ENCODE assay signal across 30 mouse cellular contexts in the genomic region with DNA sequence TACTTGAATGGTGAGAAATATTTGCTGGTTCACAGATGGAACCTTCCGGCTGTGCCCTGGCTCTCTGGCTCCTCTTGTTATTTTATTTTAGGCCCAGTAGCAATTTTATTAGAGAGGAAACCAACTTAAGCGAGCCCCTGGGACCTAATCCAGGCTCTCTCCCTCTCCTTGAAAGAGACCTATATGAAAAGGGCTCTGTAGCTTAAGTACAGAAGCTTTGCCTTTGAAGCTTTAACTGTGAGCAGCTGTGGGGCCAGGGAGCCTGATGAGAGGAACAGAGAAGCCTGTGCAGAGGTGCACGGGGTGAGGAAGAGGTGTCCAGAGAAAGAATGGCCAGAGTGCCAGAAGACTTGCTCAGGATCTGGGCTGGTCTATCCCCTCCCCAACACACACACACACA. TPM values are rescaled to one million over a fixed set of nuclear protein-coding genes. Genes with fewer than 3 reads are reported as not detected.
A peak's percentile ranks its signal among the peaks of the same experiment; 100 is the strongest.
DNase-seq lines count a peak whose midpoint lies in the region; ATAC-seq and TF ChIP-seq lines count a peak whose summit lies in the region.
"Had no signal": no experiment of that assay in that cellular context is flagged by ENCODE, and none has a peak within 500 bp of the region (broad histone marks: within the 10 kb centered on the region; RNA-seq: fewer than 3 reads in every experiment).

No protein-coding gene starts in this region.

- peak; percentile 50 for DNase-seq in heart, adult 11 months
- DNase-seq in heart, postnatal 4 days: no peak
- DNase-seq in kidney, postnatal 0 days (ENCODE audit: low spot score): no peak
- no peak for DNase-seq in kidney, postnatal 14 days
- DNase-seq in urinary bladder, postnatal 14 days (ENCODE audit: low spot score): no peak
- DNase-seq in lung, postnatal 14 days: no peak
- DNase-seq: adrenal gland, postnatal 36 days; B cell, adult 2 months; cerebellum, adult 11 months; cerebellum, postnatal 14 days; gastrocnemius, postnatal 36 days; layer of hippocampus, postnatal 36 days; liver, postnatal 0 days; lung, postnatal 10 days; right cerebral cortex, postnatal 14 days; spleen, adult 18-20 months had no signal

- H3K27ac ChIP-seq in kidney, postnatal 0 days: peak overlapping the region; percentile 68; the same call in 1 of the 2 replicates
- no peak overlapping the region for H3K27ac ChIP-seq in embryonic facial prominence, embryonic 13.5 days
- no peak overlapping the region; the same call in 1 of the 2 replicates for H3K27ac ChIP-seq in limb, embryonic 13.5 days
- H3K27ac ChIP-seq: heart, embryonic 15.5 days; hindbrain, postnatal 0 days; midbrain, embryonic 12.5 days had no signal

- 48% methylated on average over 3 of the region's 3 CpGs for WGBS in kidney, postnatal 0 days
- 25% methylated on average over 3 of the region's 3 CpGs for WGBS in embryonic facial prominence, embryonic 13.5 days
- WGBS in limb, embryonic 13.5 days: 9% methylated on average over 3 of the region's 3 CpGs

- H3K9ac ChIP-seq in kidney, postnatal 0 days (ENCODE audit: low read depth, low read length): no peak overlapping the region
- no peak overlapping the region for H3K9ac ChIP-seq in embryonic facial prominence, embryonic 13.5 days
- H3K9ac ChIP-seq in limb, embryonic 13.5 days: no peak overlapping the region
- H3K9ac ChIP-seq: heart, embryonic 15.5 days; liver, postnatal 0 days; midbrain, embryonic 12.5 days had no signal

- H3K9me3 ChIP-seq in kidney, postnatal 0 days (replicated peaks; ENCODE audit: low read length): no peaks in the 10 kb centered on the region
- no peaks in the 10 kb centered on the region for H3K9me3 ChIP-seq in embryonic facial prominence, embryonic 13.5 days
- H3K9me3 ChIP-seq in limb, embryonic 13.5 days: peaks cover 8% of the 10 kb centered on the region; the same call in 1 of the 2 replicates
- H3K9me3 ChIP-seq: G1E; heart, embryonic 15.5 days; midbrain, embryonic 12.5 days had no signal

- TF ChIP-seq CTCF in kidney, postnatal 0 days (IDR thresholded peaks at IDR 0.05; ENCODE audit: low read depth): no peak

- H3K36me3 ChIP-seq in kidney, postnatal 0 days (ENCODE audit: insufficient read depth, low read length): no peaks in the 10 kb centered on the region
- H3K36me3 ChIP-seq in embryonic facial prominence, embryonic 13.5 days: no peaks in the 10 kb centered on the region
- peaks cover 9% of the 10 kb centered on the region; the same call in 1 of the 2 replicates for H3K36me3 ChIP-seq in limb, embryonic 13.5 days
- H3K36me3 ChIP-seq: G1E; heart, embryonic 15.5 days; midbrain, embryonic 12.5 days had no signal

- H3K4me3 ChIP-seq in kidney, postnatal 0 days (replicated peaks; ENCODE audit: low read depth, low read length): no peak overlapping the region
- no peak overlapping the region for H3K4me3 ChIP-seq in embryonic facial prominence, embryonic 13.5 days
- no peak overlapping the region for H3K4me3 ChIP-seq in limb, embryonic 13.5 days
- H3K4me3 ChIP-seq: heart, embryonic 15.5 days; midbrain, embryonic 12.5 days had no signal

- no peak for ATAC-seq in kidney, postnatal 0 days (replicated peaks; ENCODE audit: low FRiP score, low read depth)
- peak; percentile 43; the same call in 1 of the 2 replicates for ATAC-seq in embryonic facial prominence, embryonic 13.5 days (ENCODE audit: insufficient number of reproducible peaks, insufficient read depth, low FRiP score, low TSS enrichment, low read depth)
- ATAC-seq in limb, embryonic 13.5 days (ENCODE audit: low FRiP score, low read depth): peak; percentile 82
- ATAC-seq: forebrain, embryonic 16.5 days; hindbrain, postnatal 0 days; intestine, embryonic 16.5 days; liver, postnatal 0 days; Patski had no signal

- H3K4me1 ChIP-seq in kidney, postnatal 0 days (replicated peaks; ENCODE audit: insufficient read depth, low read length): no peaks in the 10 kb centered on the region
- peaks cover 21% of the 10 kb centered on the region for H3K4me1 ChIP-seq in embryonic facial prominence, embryonic 13.5 days
- peaks cover 29% of the 10 kb centered on the region for H3K4me1 ChIP-seq in limb, embryonic 13.5 days
- H3K4me1 ChIP-seq: midbrain, embryonic 12.5 days had no signal

- no peaks in the 10 kb centered on the region for H3K27me3 ChIP-seq in kidney, postnatal 0 days (ENCODE audit: insufficient read depth, low read length)
- H3K27me3 ChIP-seq in embryonic facial prominence, embryonic 13.5 days: no peaks in the 10 kb centered on the region
- H3K27me3 ChIP-seq in limb, embryonic 13.5 days: no peaks in the 10 kb centered on the region
- H3K27me3 ChIP-seq: CH12.LX; heart, embryonic 15.5 days; midbrain, embryonic 12.5 days had no signal

- H3K4me2 ChIP-seq in kidney, postnatal 0 days (ENCODE audit: low read length): no peak overlapping the region
- no peak overlapping the region for H3K4me2 ChIP-seq in embryonic facial prominence, embryonic 13.5 days
- no peak overlapping the region for H3K4me2 ChIP-seq in limb, embryonic 13.5 days (replicated peaks)
- H3K4me2 ChIP-seq: heart, embryonic 15.5 days; liver, embryonic 11.5 days; midbrain, embryonic 12.5 days had no signal

RNA-seq across cellular contexts. Expression of gene Mas1, which starts 33.1 kb away (rescaled TPM):
- under 1 TPM; 0.34 to 0.41 TPM for total RNA-seq in heart, postnatal 4 days (2021)
- 0.20 and 0.75 TPM in 2 replicates for polyA plus RNA-seq in kidney, postnatal 0 days (2015; fragmentation: Nextera tagmentation; extraction: Ambion mirVana)
- 1.2 and 2.1 TPM in 2 replicates for polyA plus RNA-seq in embryonic facial prominence, embryonic 13.5 days (2015; fragmentation: Nextera tagmentation; extraction: Ambion mirVana)
- polyA plus RNA-seq in limb, embryonic 13.5 days (2015; fragmentation: Nextera tagmentation; extraction: Ambion mirVana): 1.7 and 2.4 TPM in 2 replicates
- total RNA-seq: adrenal gland, adult 18-20 months; adrenal gland, postnatal 36 days; CH12.LX; G1E; hematopoietic stem cell, adult 5-6 weeks; megakaryocyte, adult 5-6 weeks had no signal
- polyA plus RNA-seq: G1E, Patski had no signal

RNA-seq across cellular contexts. Expression of gene Mrgprh, which starts 41.0 kb away (rescaled TPM):
- under 1 TPM; 0.36 to 0.95 TPM for total RNA-seq in heart, postnatal 4 days (2021)
- polyA plus RNA-seq in kidney, postnatal 0 days (2015; fragmentation: Nextera tagmentation; extraction: Ambion mirVana): not detected in 2 replicates
- polyA plus RNA-seq in embryonic facial prominence, embryonic 13.5 days (2015; fragmentation: Nextera tagmentation; extraction: Ambion mirVana): not detected in 2 replicates
- 0.08 and 0.09 TPM in 2 replicates for polyA plus RNA-seq in limb, embryonic 13.5 days (2015; fragmentation: Nextera tagmentation; extraction: Ambion mirVana)
- total RNA-seq: CH12.LX; hematopoietic stem cell, adult 5-6 weeks; hindbrain, postnatal 0 days; layer of hippocampus, postnatal 36 days; megakaryocyte, adult 5-6 weeks had no signal
- polyA plus RNA-seq: forebrain, embryonic 16.5 days; G1E; hindbrain, postnatal 0 days; intestine, embryonic 16.5 days; liver, embryonic 11.5 days; liver, postnatal 0 days; midbrain, embryonic 12.5 days; Patski had no signal
